Mouse (Mus musculus) embryonic facial prominence, embryonic 14.5 days (tissue): Measurements from ENCODE around the gene Mif4gd. TPM values are rescaled to one million over a fixed set of nuclear protein-coding genes. Genes with fewer than 3 reads are reported as not detected.

ENCODE experiments used
- ATAC-seq: fragments of 200-750 bp; cut with Nextera tagmentation; 2 replicates; pipeline ENCODE4 v1.8.0; 2017; ENCODE audit warnings: low read depth, moderate number of reproducible peaks, moderate TSS enrichment
- DNase-seq: peaks from one replicate; pipeline ENCODE4 v3.0.0-alpha.2; 2015; ENCODE audit warnings: low spot score
- H3K27ac ChIP-seq: fragments of 300-500 bp; sonication (generic); replicated peaks from 2 replicates; pipeline ENCODE4 v1.5.1; 2014; ENCODE audit warnings: low read depth, mild to moderate bottlenecking, low read length, moderate library complexity
- H3K27me3 ChIP-seq: fragments of 300-500 bp; sonication (generic); replicated peaks from 2 replicates; pipeline ENCODE4 v1.6.1; 2014; ENCODE audit warnings: low read length; ENCODE audit not compliant: control insufficient read depth, insufficient read depth
- H3K36me3 ChIP-seq: fragments of 300-500 bp; sonication (generic); 2 replicates; pipeline ENCODE4 v1.6.1; 2014; ENCODE audit warnings: low read length, mixed read lengths; ENCODE audit not compliant: control insufficient read depth, insufficient read depth
- H3K4me1 ChIP-seq: fragments of 300-500 bp; sonication (generic); 2 replicates; pipeline ENCODE4 v1.6.1; 2014; ENCODE audit warnings: antibody characterized with exemption, low read length; ENCODE audit not compliant: control insufficient read depth, insufficient read depth
- H3K4me2 ChIP-seq: fragments of 300-500 bp; sonication (generic); 2 replicates; pipeline ENCODE4 v1.6.1; 2014; ENCODE audit warnings: low read depth, mild to moderate bottlenecking, low read length, moderate library complexity, mixed read lengths
- H3K4me3 ChIP-seq: fragments of 300-500 bp; sonication (generic); 2 replicates; pipeline ENCODE4 v1.5.1; 2014; ENCODE audit warnings: low read depth, mild to moderate bottlenecking, low read length
- H3K9ac ChIP-seq: fragments of 300-500 bp; sonication (generic); 2 replicates; pipeline ENCODE4 v1.6.1; 2014; ENCODE audit warnings: low read depth, mild to moderate bottlenecking, low read length, moderate library complexity, mixed read lengths
- H3K9me3 ChIP-seq: fragments of 300-500 bp; sonication (generic); 2 replicates; pipeline ENCODE4 v1.6.1; 2016; ENCODE audit warnings: low read length; ENCODE audit not compliant: control insufficient read depth
- WGBS: fragments of 180-500 bp; shearing (Covaris S2); extraction: QIAGEN DNeasy Blood & Tissue Kit; methylation state at CpG from one replicate; pipeline ENCODE4 v1.1.7; 2014; 5-methylcytosine and 5-hydroxymethylcytosine counted together
- polyA plus RNA-seq: library from polyadenylated mRNA; unstranded; fragments of >200 nt; fragmentation: Nextera tagmentation; extraction: Ambion mirVana; gene quantifications from 2 replicates; pipeline ENCODE4 v1.2.1, GENCODE M21; 2014

The Mif4gd gene
- polyA plus RNA-seq, 1 experiment from 2014 or later, result 28.5 TPM

DNA sequence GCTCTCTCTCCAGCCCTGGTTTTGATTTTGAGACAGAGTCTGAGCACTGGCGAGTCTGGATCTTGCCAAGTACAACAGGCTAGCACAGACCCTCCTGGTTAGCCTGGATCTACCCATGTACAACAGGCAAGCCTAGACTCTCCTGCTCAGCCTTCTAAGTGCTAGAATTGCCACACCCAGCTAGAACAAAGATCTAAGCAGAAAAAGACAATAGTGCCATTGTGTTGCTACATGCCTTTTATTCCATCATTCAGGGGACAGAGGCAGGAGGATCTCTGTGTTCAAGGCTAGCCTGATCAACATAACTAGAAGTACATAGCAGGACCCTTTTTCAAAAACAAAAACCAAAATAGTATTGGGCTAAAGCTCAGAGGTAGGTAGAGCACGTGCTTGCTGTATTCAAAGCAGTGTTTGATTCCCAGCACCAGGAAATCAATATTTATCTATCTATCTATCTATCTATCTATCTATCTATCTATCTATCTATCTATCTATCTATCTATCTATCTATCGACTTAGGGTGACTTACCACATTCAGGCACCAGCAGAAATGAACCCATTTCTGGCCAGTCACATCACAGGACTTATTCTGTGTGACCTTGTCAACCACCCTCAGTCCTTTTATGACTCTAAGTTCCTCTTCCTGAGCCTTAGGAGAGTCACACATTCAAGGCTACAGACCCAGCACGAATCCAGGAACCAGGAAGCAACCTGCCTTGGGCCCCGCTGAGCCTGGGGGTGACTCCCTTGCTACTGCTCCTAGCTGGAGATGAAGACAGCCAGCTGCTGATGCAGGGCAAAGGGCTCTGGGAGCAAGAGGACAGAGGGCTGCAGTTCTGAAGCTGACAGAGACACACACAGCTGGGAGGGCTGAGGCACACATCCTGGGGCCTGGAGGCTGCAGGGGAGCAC, 26.0 kb upstream of the Mif4gd start:
- ATAC-seq, result no peak
- no peaks in the 10 kb centered on the region for H3K27me3 ChIP-seq
- H3K9me3 ChIP-seq, result no peaks in the 10 kb centered on the region
- no peak overlapping the region for H3K4me3 ChIP-seq
- no peak overlapping the region for H3K9ac ChIP-seq
- H3K27ac ChIP-seq, result no peak overlapping the region
- WGBS, result 73% methylated on average over 5 of the region's 5 CpGs
- no peak overlapping the region for H3K4me2 ChIP-seq
- H3K36me3 ChIP-seq, result 0 out of 2 replicates have a peak, but pooled peaks cover 5% of the 10 kb centered on the region
- no peaks in the 10 kb centered on the region for H3K4me1 ChIP-seq
- no peak for DNase-seq

- no peak overlapping the region for H3K4me3 ChIP-seq
- WGBS, result 73% methylated on average over 3 of the region's 3 CpGs
- no peaks in the 10 kb centered on the region for H3K4me1 ChIP-seq
- no peak overlapping the region for H3K27ac ChIP-seq
- DNase-seq (no peak), ATAC-seq (no peak)
- H3K27me3 ChIP-seq, result no peaks in the 10 kb centered on the region
- H3K36me3 ChIP-seq, result no peaks in the 10 kb centered on the region
- no peaks in the 10 kb centered on the region for H3K9me3 ChIP-seq
- no peak overlapping the region for H3K4me2 ChIP-seq
- H3K9ac ChIP-seq, result no peak overlapping the region
Observed at GRCm38 (mm10) chr11:115636960-115637359, 24.2 kb upstream of the Mif4gd start.

GRCm38 (mm10) chr11:115635484-115635883, 22.7 kb upstream of the Mif4gd start:
- Histone ChIP-seq H3K4me1 (no peaks in the 10 kb centered on the region), H3K4me2 (no peak overlapping the region), H3K36me3 (no peaks in the 10 kb centered on the region), H3K9me3 (no peaks in the 10 kb centered on the region), H3K27me3 (no peaks in the 10 kb centered on the region), H3K9ac (no peak overlapping the region), H3K4me3 (no peak overlapping the region), H3K27ac (no peak overlapping the region)
- DNase-seq, result no peak
- 68% methylated on average over 8 of the region's 8 CpGs for WGBS
- no peak for ATAC-seq

GRCm38 (mm10) chr11:115635041-115635440, 22.3 kb upstream of the Mif4gd start:
- ATAC-seq (no peak), DNase-seq (no peak)
- Histone ChIP-seq H3K4me3 (no peak overlapping the region), H3K4me1 (no peaks in the 10 kb centered on the region), H3K36me3 (no peaks in the 10 kb centered on the region), H3K9me3 (no peaks in the 10 kb centered on the region), H3K4me2 (no peak overlapping the region), H3K9ac (no peak overlapping the region), H3K27ac (no peak overlapping the region), H3K27me3 (no peaks in the 10 kb centered on the region)
- 84% methylated on average over 8 of the region's 8 CpGs for WGBS

GRCm38 (mm10) chr11:115634109-115634508, 21.3 kb upstream of the Mif4gd start:
- no peaks in the 10 kb centered on the region for H3K36me3 ChIP-seq
- peak; percentile 32 for DNase-seq
- no peak overlapping the region for H3K9ac ChIP-seq
- H3K27ac ChIP-seq, result no peak overlapping the region
- H3K9me3 ChIP-seq, result no peaks in the 10 kb centered on the region
- no peak overlapping the region for H3K4me3 ChIP-seq
- H3K4me1 ChIP-seq, result no peaks in the 10 kb centered on the region
- no peak overlapping the region for H3K4me2 ChIP-seq
- no peaks in the 10 kb centered on the region for H3K27me3 ChIP-seq
- WGBS, result 50% methylated on average over 3 of the region's 4 CpGs
- peak; percentile 62; the same call in 1 of the 2 replicates for ATAC-seq

DNA sequence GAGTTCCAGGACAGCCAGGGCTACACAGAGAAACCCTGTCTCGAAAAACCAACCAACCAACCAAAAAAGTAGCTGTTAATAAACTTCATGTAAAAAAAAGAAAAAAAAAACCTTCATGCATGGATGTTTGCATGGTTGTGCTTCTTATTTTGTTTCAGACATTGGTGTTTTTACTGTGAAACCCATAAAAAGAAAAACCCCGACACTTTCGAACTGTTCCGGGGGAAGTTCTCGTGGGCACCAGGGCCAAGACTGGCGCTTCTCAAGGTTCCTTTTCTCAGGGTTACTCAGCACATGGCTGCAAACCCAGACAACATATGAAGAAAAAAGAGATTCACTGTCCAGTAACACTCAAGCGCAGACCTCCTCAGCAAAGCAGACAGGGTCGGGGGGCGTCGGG, 20.1 kb upstream of the Mif4gd start:
- H3K36me3 ChIP-seq, result no peaks in the 10 kb centered on the region
- 85% methylated on average over 10 of the region's 10 CpGs for WGBS

GRCm38 (mm10) chr11:115632247-115632646, 19.5 kb upstream of the Mif4gd start:
- DNase-seq (no peak), ATAC-seq (no peak)
- Histone ChIP-seq H3K27ac (no peak overlapping the region), H3K9me3 (no peaks in the 10 kb centered on the region), H3K4me2 (no peak overlapping the region), H3K9ac (no peak overlapping the region), H3K4me1 (peaks cover 1% of the 10 kb centered on the region; the same call in 1 of the 2 replicates), H3K27me3 (no peaks in the 10 kb centered on the region), H3K36me3 (no peaks in the 10 kb centered on the region), H3K4me3 (no peak overlapping the region)
- 68% methylated on average over 7 of the region's 7 CpGs for WGBS

More for the DNA sequence above, 20.1 kb upstream of the Mif4gd start:
- no peaks in the 10 kb centered on the region for H3K9me3 ChIP-seq
- no peaks in the 10 kb centered on the region for H3K4me1 ChIP-seq
- DNase-seq (no peak), ATAC-seq (no peak)
- H3K4me3 ChIP-seq, result no peak overlapping the region
- no peaks in the 10 kb centered on the region for H3K27me3 ChIP-seq
- H3K4me2 ChIP-seq, result no peak overlapping the region
- no peak overlapping the region for H3K27ac ChIP-seq
- H3K9ac ChIP-seq, result no peak overlapping the region

- Histone ChIP-seq H3K36me3 (no peaks in the 10 kb centered on the region), H3K27ac (no peak overlapping the region), H3K9me3 (no peaks in the 10 kb centered on the region), H3K27me3 (no peaks in the 10 kb centered on the region), H3K4me2 (no peak overlapping the region), H3K4me3 (no peak overlapping the region), H3K9ac (no peak overlapping the region), H3K4me1 (peaks cover 6% of the 10 kb centered on the region; the same call in 1 of the 2 replicates)
- DNase-seq, result no peak
- no peak for ATAC-seq
- WGBS, result 28% methylated on average over 3 of the region's 3 CpGs
Observed at GRCm38 (mm10) chr11:115631505-115631890, 18.7 kb upstream of the Mif4gd start.
